Mouse (Mus musculus): ENCODE data around the gene Pm20d1. TPM values are rescaled to one million over a fixed set of nuclear protein-coding genes. Genes with fewer than 3 reads are reported as not detected.

Gene Pm20d1
- total and polyA plus RNA-seq, 3 experiments = not detected

GRCm38 (mm10) chr1:131867946-131868290, 70.7 kb downstream of the Pm20d1 start:
- Histone ChIP-seq H3K79me2 (ENCODE audit: control insufficient read depth, insufficient read depth, low read length, poor library complexity) (peaks cover 9% of the 10 kb centered on the region), H3K27ac (ENCODE audit: control insufficient read depth, low read depth, low read length) (no peak overlapping the region), H3K9ac (ENCODE audit: control insufficient read depth, low read depth, low read length, poor library complexity, severe bottlenecking) (peak overlapping the region; percentile 87), H3K27me3 (ENCODE audit: control insufficient read depth in 1 of 2, insufficient read depth in 2 of 2, low read length in 2 of 2) (no peaks in the 10 kb centered on the region), H3K4me1 (ENCODE audit: control insufficient read depth in 1 of 2, insufficient read depth in 2 of 2, low read length in 2 of 2) (peaks cover 0 to 10% of the 10 kb centered on the region in 2 experiments; a peak in 3 of 4 replicates), H3K4me3 (ENCODE audit: control insufficient read depth in 1 of 2, insufficient read depth in 1 of 2, low read depth in 2 of 2, low read length in 2 of 2) (peak overlapping the region; percentile 60 to 97), H3K36me3 (ENCODE audit: control insufficient read depth in 1 of 2, insufficient read depth in 2 of 2, low read length in 2 of 2) (peaks cover 0 to 8% of the 10 kb centered on the region in 2 experiments; a peak in 2 of 4 replicates), H3K9me3 (replicated peaks; ENCODE audit: insufficient read depth, low read length) (no peaks in the 10 kb centered on the region)
- DNase-seq (ENCODE audit: low read depth, low spot score) = peak; percentile 48
- TF ChIP-seq ELF1 (IDR thresholded peaks at IDR 0.05; ENCODE audit: low read depth, low read length) = no peak
- no peak; the same call in 1 of the 2 replicates for TF ChIP-seq NELFE (IDR thresholded peaks at IDR 0.05; ENCODE audit: low read depth, low read length)
- TF ChIP-seq POLR2A (IDR thresholded peaks at IDR 0.05; ENCODE audit: control insufficient read depth in 1 of 2, insufficient read depth in 1 of 2, low read depth in 1 of 2, low read length in 2 of 2, poor library complexity in 1 of 2) = no peak
- no peak for TF ChIP-seq ZNF384 (IDR thresholded peaks at IDR 0.05; ENCODE audit: low read depth, low read length)
- TF ChIP-seq MYC (IDR thresholded peaks at IDR 0.05; ENCODE audit: low read depth, low read length) = no peak
- no peak for TF ChIP-seq POLR2AphosphoS2 (IDR thresholded peaks at IDR 0.05; ENCODE audit: low read length)
- no peak for TF ChIP-seq EP300 (IDR thresholded peaks at IDR 0.05; ENCODE audit: low read depth in 1 of 2, low read length in 2 of 2)
- no peak for TF ChIP-seq USF1 (IDR thresholded peaks at IDR 0.05; ENCODE audit: low read depth, low read length)
- TF ChIP-seq MAX (IDR thresholded peaks at IDR 0.05; ENCODE audit: low read length) = no peak
- TF ChIP-seq RCOR1 (IDR thresholded peaks at IDR 0.05; ENCODE audit: low read depth, low read length) = no peak
- TF ChIP-seq RAD21 (IDR thresholded peaks at IDR 0.05; ENCODE audit: low read depth, low read length) = no peak
- TF ChIP-seq TAL1 (IDR thresholded peaks at IDR 0.05; ENCODE audit: low read length) = no peak
- TF ChIP-seq USF2 (IDR thresholded peaks at IDR 0.05; ENCODE audit: borderline replicate concordance in 1 of 2, insufficient read depth in 1 of 2, low read depth in 1 of 2, low read length in 2 of 2) = no peak
- TF ChIP-seq CTCF (IDR thresholded peaks at IDR 0.05 in 2 of 3, conservative IDR thresholded peaks at IDR 0.05 in 1 of 3; ENCODE audit: control insufficient read depth in 1 of 3, insufficient read depth in 1 of 3, low read depth in 2 of 3, low read length in 3 of 3, poor library complexity in 1 of 3, severe bottlenecking in 1 of 3) = no peak
- no peak for TF ChIP-seq ZMIZ1 (IDR thresholded peaks at IDR 0.05; ENCODE audit: low read depth, low read length)
- no peak for TF ChIP-seq BHLHE40 (IDR thresholded peaks at IDR 0.05; ENCODE audit: borderline replicate concordance, low read depth, low read length)
- TF ChIP-seq CHD2 (IDR thresholded peaks at IDR 0.05; ENCODE audit: low read length) = no peak

- H3K4me1 ChIP-seq (ENCODE audit: control insufficient read depth in 1 of 2, insufficient read depth in 2 of 2, low read length in 2 of 2) = peaks cover 0 to 10% of the 10 kb centered on the region in 2 experiments; a peak in 3 of 4 replicates
- H3K27ac ChIP-seq (ENCODE audit: control insufficient read depth, low read depth, low read length) = no peak overlapping the region
- DNase-seq (ENCODE audit: low read depth, low spot score) = no peak
- H3K79me2 ChIP-seq (ENCODE audit: control insufficient read depth, insufficient read depth, low read length, poor library complexity) = peaks cover 9% of the 10 kb centered on the region
- TF ChIP-seq USF1 (IDR thresholded peaks at IDR 0.05; ENCODE audit: low read depth, low read length) (no peak), ZNF384 (IDR thresholded peaks at IDR 0.05; ENCODE audit: low read depth, low read length) (peak; percentile 68)
- no peak overlapping the region for H3K9ac ChIP-seq (ENCODE audit: control insufficient read depth, low read depth, low read length, poor library complexity, severe bottlenecking)
- H3K27me3 ChIP-seq (ENCODE audit: control insufficient read depth in 1 of 2, insufficient read depth in 2 of 2, low read length in 2 of 2) = no peaks in the 10 kb centered on the region
- peaks cover 0 to 8% of the 10 kb centered on the region in 2 experiments; a peak in 2 of 4 replicates for H3K36me3 ChIP-seq (ENCODE audit: control insufficient read depth in 1 of 2, insufficient read depth in 2 of 2, low read length in 2 of 2)
- H3K9me3 ChIP-seq (replicated peaks; ENCODE audit: insufficient read depth, low read length) = no peaks in the 10 kb centered on the region
- H3K4me3 ChIP-seq (ENCODE audit: control insufficient read depth in 1 of 2, insufficient read depth in 1 of 2, low read depth in 2 of 2, low read length in 2 of 2) = no peak overlapping the region
These were observed 72.4 kb downstream of the Pm20d1 start for GRCm38 (mm10) chr1:131869561-131869960.

Other genes with a start within 250 kb of the Pm20d1 start
- gene Avpr1b, start 198.1 kb upstream of the Pm20d1 start, total RNA-seq (2012; rRNA removed) = not detected in 2 replicates
- not detected for gene Avpr1b, start 198.1 kb upstream of the Pm20d1 start, polyA plus RNA-seq (2012; ENCODE audit: insufficient read depth in 1 of 2, insufficient read length in 2 of 2, low read depth in 1 of 2, low replicate concordance in 2 of 2, missing spikeins in 1 of 2)
- 50.9 and 92.7 TPM in 2 replicates for gene Ctse, start 159.1 kb upstream of the Pm20d1 start, total RNA-seq (2012; rRNA removed)
- 10 to 100 TPM in 1 of 2 experiments, not detected in 1; 55.2 TPM for gene Ctse, start 159.1 kb upstream of the Pm20d1 start, polyA plus RNA-seq (2012; ENCODE audit: insufficient read depth in 1 of 2, insufficient read length in 2 of 2, low read depth in 1 of 2, low replicate concordance in 2 of 2, missing spikeins in 1 of 2)
- gene Rab7b, start 108.7 kb upstream of the Pm20d1 start, total RNA-seq (2012; rRNA removed) = 0.23 TPM in 1 of 2 replicates, not detected in the other
- under 1 TPM in 1 of 2 experiments, not detected in 1; 0.21 TPM for gene Rab7b, start 108.7 kb upstream of the Pm20d1 start, polyA plus RNA-seq (2012; ENCODE audit: insufficient read depth in 1 of 2, insufficient read length in 2 of 2, low read depth in 1 of 2, low replicate concordance in 2 of 2, missing spikeins in 1 of 2)
- not detected in 2 replicates for gene Slc26a9, start 53.4 kb upstream of the Pm20d1 start, total RNA-seq (2012; rRNA removed)
- under 1 TPM in 1 of 2 experiments, not detected in 1; 0.04 TPM for gene Slc26a9, start 53.4 kb upstream of the Pm20d1 start, polyA plus RNA-seq (2012; ENCODE audit: insufficient read depth in 1 of 2, insufficient read length in 2 of 2, low read depth in 1 of 2, low replicate concordance in 2 of 2, missing spikeins in 1 of 2)
- gene Slc41a1, start 30.1 kb downstream of the Pm20d1 start, total RNA-seq (2012; rRNA removed) = 3.4 and 3.8 TPM in 2 replicates
- gene Slc41a1, start 30.1 kb downstream of the Pm20d1 start, polyA plus RNA-seq (2012; ENCODE audit: insufficient read depth in 1 of 2, insufficient read length in 2 of 2, low read depth in 1 of 2, low replicate concordance in 2 of 2, missing spikeins in 1 of 2) = 1 to 10 TPM in 1 of 2 experiments, not detected in 1; 8.3 TPM
- 22.1 and 23.5 TPM in 2 replicates for gene Rab29, start 69.8 kb downstream of the Pm20d1 start, total RNA-seq (2012; rRNA removed)
- 10 to 100 TPM in 1 of 2 experiments, not detected in 1; 26.3 TPM for gene Rab29, start 69.8 kb downstream of the Pm20d1 start, polyA plus RNA-seq (2012; ENCODE audit: insufficient read depth in 1 of 2, insufficient read length in 2 of 2, low read depth in 1 of 2, low replicate concordance in 2 of 2, missing spikeins in 1 of 2)
- 113 and 121 TPM in 2 replicates for gene Nucks1, start 113.2 kb downstream of the Pm20d1 start, total RNA-seq (2012; rRNA removed)
- gene Nucks1, start 113.2 kb downstream of the Pm20d1 start, polyA plus RNA-seq (2012; ENCODE audit: insufficient read depth in 1 of 2, insufficient read length in 2 of 2, low read depth in 1 of 2, low replicate concordance in 2 of 2, missing spikeins in 1 of 2) = 10 to 100 TPM; 53.7 to 84.0 TPM
- gene Slc45a3, start 165.6 kb downstream of the Pm20d1 start, total RNA-seq (2012; rRNA removed) = 34.1 and 40.7 TPM in 2 replicates
- gene Slc45a3, start 165.6 kb downstream of the Pm20d1 start, polyA plus RNA-seq (2012; ENCODE audit: insufficient read depth in 1 of 2, insufficient read length in 2 of 2, low read depth in 1 of 2, low replicate concordance in 2 of 2, missing spikeins in 1 of 2) = 10 to 100 TPM in 1 of 2 experiments, not detected in 1; 15.6 TPM
- 18.8 and 19.4 TPM in 2 replicates for gene Elk4, start 210.2 kb downstream of the Pm20d1 start, total RNA-seq (2012; rRNA removed)
- 100 to 1,000 TPM in 1 of 2 experiments, 10 to 100 TPM in 1; 20.3 to 191 TPM for gene Elk4, start 210.2 kb downstream of the Pm20d1 start, polyA plus RNA-seq (2012; ENCODE audit: insufficient read depth in 1 of 2, insufficient read length in 2 of 2, low read depth in 1 of 2, low replicate concordance in 2 of 2, missing spikeins in 1 of 2)

Data from MEL (cell line).